Mouse (Mus musculus) olfactory bulb, adult 2 months (tissue): Measurements from ENCODE around the gene Gm10160.

Experiments
- CTCF ChIP-seq: fragments of 200-500 bp; IDR thresholded peaks from 2 replicates; pipeline ENCODE4 v1.5.1; 2012; ENCODE audit warnings: low read depth, mild to moderate bottlenecking, low read length, moderate library complexity; ENCODE audit not compliant: insufficient read depth
- POLR2A ChIP-seq: fragments of 200-500 bp; IDR thresholded peaks from 2 replicates; pipeline ENCODE4 v1.6.1; 2012; ENCODE audit warnings: mild to moderate bottlenecking, low read depth, low read length, moderate library complexity; ENCODE audit not compliant: insufficient read depth

- TF ChIP-seq CTCF (no peak), POLR2A (no peak)
These were observed 26.0 kb upstream of the Gm10160 start for GRCm38 (mm10) chr7:81881600-81881999.
